Mouse (Mus musculus): ENCODE data around the gene Calcr. TPM values are rescaled to one million over a fixed set of nuclear protein-coding genes. Genes with fewer than 3 reads are reported as not detected.

Gene Calcr
- 0.49 and 0.64 TPM in 2 replicates for polyA plus RNA-seq (2014; fragmentation: Nextera tagmentation; extraction: Ambion mirVana)

DNA sequence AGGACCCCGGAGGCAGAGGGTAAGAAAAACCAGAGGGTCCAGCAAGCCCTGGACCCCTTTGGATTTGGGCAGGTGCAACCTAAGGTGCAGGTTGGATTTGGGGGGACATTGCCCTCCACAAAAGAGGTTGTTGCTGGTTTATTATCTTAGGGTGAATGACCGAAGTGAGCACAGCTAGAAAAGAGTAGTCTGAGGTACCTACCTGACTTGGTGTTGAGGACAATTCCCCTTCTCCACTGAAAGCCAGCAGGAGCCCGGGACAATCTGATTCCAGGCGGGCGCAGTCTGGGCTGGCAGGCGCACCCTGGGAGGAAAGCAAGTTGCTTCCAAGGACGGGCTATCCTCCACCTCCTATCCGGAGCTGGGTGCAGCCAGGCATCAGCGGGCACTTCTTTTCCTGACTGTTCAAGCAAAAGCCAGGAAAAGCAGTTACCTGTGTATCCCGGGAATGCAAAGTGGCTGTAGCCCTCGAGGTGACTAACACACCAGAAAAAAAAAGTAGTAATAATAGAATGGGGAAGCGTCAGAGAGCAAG lies at the start of gene Calcr:
TSS of gene Calcr (minus strand) at position 485 of the 535 bp plus-strand sequence.
- Histone ChIP-seq H3K9me3 (replicated peaks; ENCODE audit: control insufficient read depth, low read length) (no peaks in the 10 kb centered on the region), H3K4me2 (ENCODE audit: low read depth, low read length) (peak within 1 kb of the TSS; percentile 96), H3K36me3 (replicated peaks; ENCODE audit: control insufficient read depth, insufficient read depth, low read depth, low read length) (no peaks in the 10 kb centered on the region), H3K27ac (replicated peaks; ENCODE audit: low read depth, low read length) (no peak within 1 kb of the TSS), H3K9ac (replicated peaks; ENCODE audit: low read length) (peak within 1 kb of the TSS; percentile 46), H3K27me3 (ENCODE audit: control insufficient read depth, insufficient read depth, low read length) (peaks cover 29% of the 10 kb centered on the region), H3K4me3 (ENCODE audit: low read depth, low read length) (peak within 1 kb of the TSS; percentile 52), H3K4me1 (ENCODE audit: control insufficient read depth, insufficient read depth, low read length) (no peaks in the 10 kb centered on the region)
- ATAC-seq (replicated peaks; ENCODE audit: insufficient number of reproducible peaks, low FRiP score, low TSS enrichment, low read depth): no peak
- WGBS: 3% methylated on average over 12 of the region's 12 CpGs
- DNase-seq (ENCODE audit: low spot score): no peak

- Histone ChIP-seq H3K9ac (replicated peaks; ENCODE audit: low read length) (no peak overlapping the region), H3K27ac (replicated peaks; ENCODE audit: low read depth, low read length) (no peak overlapping the region), H3K4me2 (ENCODE audit: low read depth, low read length) (no peak overlapping the region), H3K27me3 (ENCODE audit: control insufficient read depth, insufficient read depth, low read length) (peaks cover 29% of the 10 kb centered on the region), H3K36me3 (replicated peaks; ENCODE audit: control insufficient read depth, insufficient read depth, low read depth, low read length) (no peaks in the 10 kb centered on the region), H3K4me3 (ENCODE audit: low read depth, low read length) (no peak overlapping the region), H3K4me1 (ENCODE audit: control insufficient read depth, insufficient read depth, low read length) (no peaks in the 10 kb centered on the region), H3K9me3 (replicated peaks; ENCODE audit: control insufficient read depth, low read length) (no peaks in the 10 kb centered on the region)
- no peak for ATAC-seq (replicated peaks; ENCODE audit: insufficient number of reproducible peaks, low FRiP score, low TSS enrichment, low read depth)
- no peak for DNase-seq (ENCODE audit: low spot score)
- 91% methylated on average over 2 of the region's 2 CpGs for WGBS
These were observed 3.0 kb upstream of the Calcr start for GRCm38 (mm10) chr6:3767485-3767884.

- Histone ChIP-seq H3K9me3 (replicated peaks; ENCODE audit: control insufficient read depth, low read length) (no peaks in the 10 kb centered on the region), H3K4me2 (ENCODE audit: low read depth, low read length) (peak overlapping the region; percentile 96), H3K4me3 (ENCODE audit: low read depth, low read length) (peak overlapping the region; percentile 52), H3K36me3 (replicated peaks; ENCODE audit: control insufficient read depth, insufficient read depth, low read depth, low read length) (no peaks in the 10 kb centered on the region), H3K27ac (replicated peaks; ENCODE audit: low read depth, low read length) (no peak overlapping the region), H3K9ac (replicated peaks; ENCODE audit: low read length) (peak overlapping the region; percentile 46), H3K27me3 (ENCODE audit: control insufficient read depth, insufficient read depth, low read length) (peaks cover 29% of the 10 kb centered on the region), H3K4me1 (ENCODE audit: control insufficient read depth, insufficient read depth, low read length) (no peaks in the 10 kb centered on the region)
- WGBS: 0% methylated on average over 39 of the region's 39 CpGs
- DNase-seq (ENCODE audit: low spot score) (peak; percentile 64), ATAC-seq (replicated peaks; ENCODE audit: insufficient number of reproducible peaks, low FRiP score, low TSS enrichment, low read depth) (peak; percentile 79)
These were observed 1.1 kb downstream of the Calcr start for GRCm38 (mm10) chr6:3763171-3763967.

- no peak overlapping the region for H3K4me2 ChIP-seq (ENCODE audit: low read depth, low read length)
- H3K4me3 ChIP-seq (ENCODE audit: low read depth, low read length): no peak overlapping the region
- H3K27ac ChIP-seq (replicated peaks; ENCODE audit: low read depth, low read length): no peak overlapping the region
- no peak for DNase-seq (ENCODE audit: low spot score)
- H3K9me3 ChIP-seq (replicated peaks; ENCODE audit: control insufficient read depth, low read length): no peaks in the 10 kb centered on the region
- H3K36me3 ChIP-seq (replicated peaks; ENCODE audit: control insufficient read depth, insufficient read depth, low read depth, low read length): no peaks in the 10 kb centered on the region
- no peaks in the 10 kb centered on the region for H3K27me3 ChIP-seq (ENCODE audit: control insufficient read depth, insufficient read depth, low read length)
- no peak for ATAC-seq (replicated peaks; ENCODE audit: insufficient number of reproducible peaks, low FRiP score, low TSS enrichment, low read depth)
- no peak overlapping the region for H3K9ac ChIP-seq (replicated peaks; ENCODE audit: low read length)
- H3K4me1 ChIP-seq (ENCODE audit: control insufficient read depth, insufficient read depth, low read length): no peaks in the 10 kb centered on the region
- WGBS: 85% methylated on average over 3 of the region's 3 CpGs
These were observed 12.9 kb downstream of the Calcr start for GRCm38 (mm10) chr6:3751576-3751975.

DNA sequence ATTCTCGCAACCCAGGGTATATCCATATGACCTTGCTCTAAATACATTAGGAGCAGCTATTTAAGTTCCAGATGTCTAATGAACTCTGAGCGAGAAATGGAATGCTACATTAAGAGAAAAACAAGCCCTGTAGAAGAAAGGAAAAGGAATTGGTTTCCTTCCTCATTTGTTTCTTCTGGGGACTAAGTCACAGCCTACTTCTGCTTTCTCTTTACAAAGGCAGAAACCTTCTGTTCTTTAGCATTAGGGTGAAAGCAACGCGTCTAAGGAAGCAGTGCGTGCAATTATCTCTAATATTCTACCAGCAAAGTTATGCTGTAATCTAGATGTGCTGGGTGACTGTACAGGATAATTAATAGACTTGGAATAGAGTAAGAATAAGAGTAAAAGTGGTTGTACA lies 14.9 kb downstream of the Calcr start:
- ATAC-seq (replicated peaks; ENCODE audit: insufficient number of reproducible peaks, low FRiP score, low TSS enrichment, low read depth): no peak
- no peak overlapping the region for H3K4me2 ChIP-seq (ENCODE audit: low read depth, low read length)
- H3K4me1 ChIP-seq (ENCODE audit: control insufficient read depth, insufficient read depth, low read length): no peaks in the 10 kb centered on the region
- 87% methylated on average over 5 of the region's 5 CpGs for WGBS
- no peak overlapping the region for H3K9ac ChIP-seq (replicated peaks; ENCODE audit: low read length)
- no peaks in the 10 kb centered on the region for H3K27me3 ChIP-seq (ENCODE audit: control insufficient read depth, insufficient read depth, low read length)
- no peaks in the 10 kb centered on the region for H3K9me3 ChIP-seq (replicated peaks; ENCODE audit: control insufficient read depth, low read length)
- no peak overlapping the region for H3K4me3 ChIP-seq (ENCODE audit: low read depth, low read length)
- H3K27ac ChIP-seq (replicated peaks; ENCODE audit: low read depth, low read length): no peak overlapping the region
- DNase-seq (ENCODE audit: low spot score): no peak
- H3K36me3 ChIP-seq (replicated peaks; ENCODE audit: control insufficient read depth, insufficient read depth, low read depth, low read length): no peaks in the 10 kb centered on the region

DNA sequence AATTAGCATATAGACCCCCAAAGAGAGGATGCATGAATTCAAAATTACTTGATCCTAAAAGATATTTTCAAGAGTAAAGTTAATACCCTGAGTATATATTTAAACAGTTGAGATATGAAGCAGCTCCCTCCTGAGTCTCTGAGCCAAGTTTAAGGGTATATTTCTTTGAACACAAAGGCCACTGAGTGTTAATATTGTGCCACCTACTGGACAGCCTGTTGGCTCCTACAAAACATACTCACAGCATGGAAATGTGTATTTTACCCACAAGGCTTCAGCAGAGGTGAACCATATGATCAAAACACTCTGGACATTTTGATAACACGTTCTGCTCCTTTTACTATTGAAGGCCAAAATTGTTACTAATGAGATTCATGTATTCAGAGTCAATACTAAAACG lies 19.0 kb downstream of the Calcr start:
- no peaks in the 10 kb centered on the region for H3K9me3 ChIP-seq (replicated peaks; ENCODE audit: control insufficient read depth, low read length)
- H3K27me3 ChIP-seq (ENCODE audit: control insufficient read depth, insufficient read depth, low read length): no peaks in the 10 kb centered on the region
- no peak overlapping the region for H3K4me2 ChIP-seq (ENCODE audit: low read depth, low read length)
- peak; percentile 57 for DNase-seq (ENCODE audit: low spot score)
- 42% methylated on average over 2 of the region's 2 CpGs for WGBS
- no peak for ATAC-seq (replicated peaks; ENCODE audit: insufficient number of reproducible peaks, low FRiP score, low TSS enrichment, low read depth)
- no peak overlapping the region for H3K4me3 ChIP-seq (ENCODE audit: low read depth, low read length)
- no peak overlapping the region for H3K27ac ChIP-seq (replicated peaks; ENCODE audit: low read depth, low read length)
- no peaks in the 10 kb centered on the region for H3K36me3 ChIP-seq (replicated peaks; ENCODE audit: control insufficient read depth, insufficient read depth, low read depth, low read length)
- no peak overlapping the region for H3K9ac ChIP-seq (replicated peaks; ENCODE audit: low read length)
- no peaks in the 10 kb centered on the region for H3K4me1 ChIP-seq (ENCODE audit: control insufficient read depth, insufficient read depth, low read length)

DNA sequence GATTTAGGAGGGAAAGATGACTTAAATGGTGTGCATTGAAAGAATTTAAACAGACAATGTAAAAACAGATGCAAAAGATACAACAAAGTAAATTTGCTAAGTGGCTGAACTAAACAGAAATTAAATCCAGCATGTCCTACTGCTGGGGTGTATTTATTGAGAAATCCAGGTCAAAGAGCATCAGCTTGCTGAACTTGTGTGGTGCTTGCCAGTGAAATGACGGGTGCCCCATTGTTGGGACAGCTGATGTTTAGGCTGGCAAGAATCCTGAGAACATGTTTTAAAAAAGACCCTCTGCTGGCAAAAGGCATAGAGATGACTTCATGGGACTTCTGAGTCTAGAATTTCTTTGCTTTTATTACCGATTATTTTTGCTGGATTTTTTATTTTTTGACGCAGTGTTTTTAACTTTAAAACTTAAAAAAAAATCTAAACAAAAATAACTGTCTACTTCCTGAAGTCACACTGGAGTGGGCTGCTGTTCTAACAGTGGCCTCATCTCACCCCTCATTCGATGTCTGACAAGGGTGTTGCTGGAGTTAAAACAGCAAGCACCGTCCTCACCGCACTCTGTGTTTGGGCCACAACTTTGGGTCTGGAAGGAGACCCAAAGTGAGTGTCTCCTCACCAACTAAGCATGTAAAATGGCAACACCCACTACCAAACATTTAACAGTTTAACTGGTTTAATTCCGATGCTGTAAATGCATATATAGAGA lies 22.4 kb downstream of the Calcr start:
- no peak for ATAC-seq (replicated peaks; ENCODE audit: insufficient number of reproducible peaks, low FRiP score, low TSS enrichment, low read depth)
- Histone ChIP-seq H3K4me3 (ENCODE audit: low read depth, low read length) (no peak overlapping the region), H3K27me3 (ENCODE audit: control insufficient read depth, insufficient read depth, low read length) (no peaks in the 10 kb centered on the region), H3K9ac (replicated peaks; ENCODE audit: low read length) (no peak overlapping the region), H3K9me3 (replicated peaks; ENCODE audit: control insufficient read depth, low read length) (no peaks in the 10 kb centered on the region), H3K27ac (replicated peaks; ENCODE audit: low read depth, low read length) (no peak overlapping the region), H3K4me1 (ENCODE audit: control insufficient read depth, insufficient read depth, low read length) (no peaks in the 10 kb centered on the region), H3K36me3 (replicated peaks; ENCODE audit: control insufficient read depth, insufficient read depth, low read depth, low read length) (no peaks in the 10 kb centered on the region), H3K4me2 (ENCODE audit: low read depth, low read length) (no peak overlapping the region)
- 81% methylated on average over 7 of the region's 7 CpGs for WGBS
- no peak for DNase-seq (ENCODE audit: low spot score)

DNA sequence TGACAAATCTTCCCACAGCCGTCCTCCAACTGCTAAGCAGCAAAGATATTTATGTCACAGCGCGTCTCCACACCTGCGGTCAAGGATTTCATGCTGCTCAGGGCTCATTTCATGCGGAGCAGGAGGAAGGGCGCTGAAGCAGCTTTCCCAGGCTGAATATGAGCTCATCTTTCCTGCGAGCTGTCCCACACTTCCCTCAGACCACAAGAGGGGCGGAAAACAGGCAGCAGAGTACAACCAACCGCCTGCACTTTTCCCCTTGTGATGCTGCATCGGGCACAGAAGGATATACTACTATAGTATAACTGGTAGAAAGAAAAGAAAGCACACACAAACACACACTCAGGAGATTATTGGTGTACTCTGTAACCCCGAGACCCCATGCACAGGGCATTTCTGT lies 23.2 kb downstream of the Calcr start:
- Histone ChIP-seq H3K4me2 (ENCODE audit: low read depth, low read length) (no peak overlapping the region), H3K36me3 (replicated peaks; ENCODE audit: control insufficient read depth, insufficient read depth, low read depth, low read length) (no peaks in the 10 kb centered on the region), H3K4me3 (ENCODE audit: low read depth, low read length) (no peak overlapping the region), H3K27ac (replicated peaks; ENCODE audit: low read depth, low read length) (no peak overlapping the region), H3K4me1 (ENCODE audit: control insufficient read depth, insufficient read depth, low read length) (no peaks in the 10 kb centered on the region), H3K9me3 (replicated peaks; ENCODE audit: control insufficient read depth, low read length) (no peaks in the 10 kb centered on the region), H3K27me3 (ENCODE audit: control insufficient read depth, insufficient read depth, low read length) (no peaks in the 10 kb centered on the region), H3K9ac (replicated peaks; ENCODE audit: low read length) (no peak overlapping the region)
- ATAC-seq (replicated peaks; ENCODE audit: insufficient number of reproducible peaks, low FRiP score, low TSS enrichment, low read depth) (no peak), DNase-seq (ENCODE audit: low spot score) (no peak)
- 53% methylated on average over 11 of the region's 11 CpGs for WGBS
